Mouse (Mus musculus) heart, embryonic 15.5 days (tissue): ENCODE results near the gene Olfr837. TPM values are rescaled to one million over a fixed set of nuclear protein-coding genes. Genes with fewer than 3 reads are reported as not detected.
"Not testable (repeated sequence)": the region's sequence is repeated elsewhere in the genome, so short reads cannot be mapped to it uniquely, and the experiment has no call there.

Experiments
- ATAC-seq: fragments of 200-750 bp; cut with Nextera tagmentation; replicated peaks from 2 replicates; pipeline ENCODE4 v1.8.0; 2017; ENCODE audit warnings: low read depth, moderate TSS enrichment; ENCODE audit not compliant: insufficient number of reproducible peaks, insufficient read depth, low FRiP score
- H3K27ac ChIP-seq: fragments of 300-500 bp; sonication (generic); 2 replicates; pipeline ENCODE4 v1.5.1; 2015; ENCODE audit warnings: mild to moderate bottlenecking, inconsistent platforms
- H3K27me3 ChIP-seq: fragments of 300-500 bp; sonication (generic); 2 replicates; pipeline ENCODE4 v1.6.1; 2015; ENCODE audit warnings: inconsistent platforms
- H3K36me3 ChIP-seq: fragments of 300-500 bp; sonication (generic); 2 replicates; pipeline ENCODE4 v1.6.1; 2015; ENCODE audit warnings: mild to moderate bottlenecking, inconsistent platforms
- H3K4me1 ChIP-seq: fragments of 300-500 bp; sonication (generic); replicated peaks from 2 replicates; pipeline ENCODE4 v1.6.1; 2015; ENCODE audit warnings: inconsistent platforms
- H3K4me2 ChIP-seq: fragments of 300-500 bp; sonication (generic); 2 replicates; pipeline ENCODE4 v1.6.1; 2015; ENCODE audit warnings: inconsistent platforms, mild to moderate bottlenecking, moderate library complexity
- H3K4me3 ChIP-seq: fragments of 300-500 bp; sonication (generic); 2 replicates; pipeline ENCODE4 v1.5.1; 2015; ENCODE audit warnings: mild to moderate bottlenecking, inconsistent platforms
- H3K9ac ChIP-seq: fragments of 300-500 bp; sonication (generic); 2 replicates; pipeline ENCODE4 v1.6.1; 2015; ENCODE audit warnings: mild to moderate bottlenecking, inconsistent platforms
- H3K9me3 ChIP-seq: fragments of 300-500 bp; sonication (generic); replicated peaks from 2 replicates; pipeline ENCODE4 v1.6.1; 2016; ENCODE audit warnings: inconsistent platforms
- WGBS: fragments of 180-500 bp; shearing (Covaris S2); methylation state at CpG from one replicate; pipeline ENCODE4 v1.1.7; 2015; ENCODE audit warnings: mixed read lengths; 5-methylcytosine and 5-hydroxymethylcytosine counted together
- polyA plus RNA-seq: library from polyadenylated mRNA; unstranded; fragments of >200 nt; fragmentation: Nextera tagmentation; extraction: Ambion mirVana; gene quantifications from 2 replicates; pipeline ENCODE4 v1.2.1, GENCODE M21; 2015

The Olfr837 gene
- polyA plus RNA-seq, result not detected in 2 replicates

DNA sequence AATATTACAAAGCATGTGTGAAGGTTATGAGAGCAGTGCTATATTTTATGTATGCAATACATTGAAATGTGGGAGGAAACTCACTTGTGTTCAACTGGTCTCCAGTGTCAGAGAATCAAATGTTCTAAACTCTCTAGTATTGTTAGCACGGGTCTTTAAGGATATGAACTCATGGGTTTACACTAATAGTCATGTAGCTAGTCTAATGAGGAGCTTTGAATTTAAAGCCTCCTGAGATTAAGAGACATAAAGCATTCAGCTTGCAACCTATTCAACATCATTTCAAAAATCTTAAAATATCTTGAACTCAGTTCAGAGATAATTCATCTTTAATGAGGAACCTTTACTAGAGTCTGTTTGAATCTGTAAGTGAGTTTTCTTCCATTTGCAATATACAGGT lies at the start of gene Olfr837:
Gene Olfr837 (plus strand): TSS at position 301 of the 400 bp plus-strand sequence.
- ATAC-seq, result no peak
- H3K4me1 ChIP-seq, result no peaks in the 10 kb centered on the region
- H3K27me3 ChIP-seq, result no peaks in the 10 kb centered on the region
- H3K4me2 ChIP-seq, result no peak within 1 kb of the TSS
- no peaks in the 10 kb centered on the region for H3K36me3 ChIP-seq
- H3K4me3 ChIP-seq, result no peak within 1 kb of the TSS
- no peak within 1 kb of the TSS for H3K27ac ChIP-seq
- H3K9ac ChIP-seq, result no peak within 1 kb of the TSS
- H3K9me3 ChIP-seq, result 0 out of 2 replicates have a peak, but pooled peaks cover 3% of the 10 kb centered on the region
- 64% methylated on average over 1 of the region's 1 CpGs for WGBS

DNA sequence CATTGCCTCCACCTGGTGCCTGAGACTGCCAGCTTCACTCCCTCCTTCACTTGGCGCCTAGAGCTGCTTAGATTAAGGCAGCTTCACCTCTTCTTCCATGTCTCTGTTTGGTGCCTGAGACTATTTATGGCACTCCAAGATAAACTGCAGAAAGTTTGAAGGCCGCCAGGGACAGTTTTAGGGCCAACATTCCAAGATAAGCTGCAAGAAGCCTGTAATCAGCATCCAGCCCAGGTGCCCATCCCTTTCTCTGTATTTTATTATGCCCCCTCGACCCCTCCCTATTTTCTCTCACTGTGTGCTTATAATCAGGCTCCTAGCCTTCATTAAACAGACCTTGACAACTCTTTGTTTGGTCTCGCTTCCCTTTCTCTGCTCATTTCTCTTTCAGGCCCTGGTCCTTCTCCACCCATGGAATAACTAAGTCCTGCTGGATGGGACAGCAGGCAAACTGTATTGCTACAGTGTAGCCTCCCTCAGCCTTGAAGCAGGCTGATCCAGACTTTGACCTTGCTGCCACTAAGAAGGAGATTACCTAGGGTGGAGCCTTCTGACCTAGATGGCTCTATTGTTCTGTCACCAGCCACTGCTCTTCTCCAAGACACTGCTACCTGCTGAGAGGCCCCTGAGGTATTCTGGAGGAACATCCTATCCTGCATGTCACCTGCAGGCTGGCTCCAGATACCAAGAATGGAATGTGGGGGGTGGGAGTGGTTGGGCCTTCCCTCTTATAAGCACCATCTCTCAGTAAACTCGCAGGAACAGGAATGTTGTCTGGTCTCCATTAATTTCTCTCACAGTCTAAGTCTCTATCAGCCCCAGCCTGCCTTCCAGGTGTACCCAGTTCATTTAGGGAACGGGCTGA lies 43.0 kb upstream of the Olfr837 start:
- not testable (repeated sequence) for H3K9me3 ChIP-seq, H3K9ac ChIP-seq, H3K4me1 ChIP-seq, H3K4me3 ChIP-seq, ATAC-seq, H3K27ac ChIP-seq, H3K36me3 ChIP-seq, H3K27me3 ChIP-seq, H3K4me2 ChIP-seq
- WGBS, result 42% methylated on average over 6 of the region's 6 CpGs

DNA sequence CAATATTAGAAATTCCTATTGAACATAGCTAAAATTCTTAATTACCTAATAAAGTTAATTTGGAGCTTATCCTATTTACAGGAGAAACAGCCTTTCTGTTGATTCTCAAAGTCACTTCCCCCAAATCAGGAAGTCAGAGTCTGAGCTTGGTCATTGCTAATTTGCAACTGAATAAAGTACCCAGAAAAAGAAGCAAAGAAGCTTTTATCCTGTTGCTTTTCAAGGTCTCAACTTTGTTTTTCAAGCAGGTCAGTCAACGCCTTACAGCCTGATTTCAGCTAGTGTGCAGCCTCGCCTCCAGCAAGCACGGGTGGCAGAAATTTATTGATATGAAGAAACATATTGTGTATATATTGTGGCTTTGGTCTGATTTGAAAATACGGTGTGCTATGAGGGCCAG lies 38.8 kb upstream of the Olfr837 start:
- Histone ChIP-seq H3K36me3 (no peaks in the 10 kb centered on the region), H3K9ac (no peak overlapping the region), H3K4me2 (no peak overlapping the region), H3K4me1 (no peaks in the 10 kb centered on the region), H3K9me3 (no peaks in the 10 kb centered on the region), H3K4me3 (no peak overlapping the region), H3K27me3 (no peaks in the 10 kb centered on the region), H3K27ac (no peak overlapping the region)
- WGBS, result 87% methylated on average over 4 of the region's 4 CpGs
- no peak for ATAC-seq

DNA sequence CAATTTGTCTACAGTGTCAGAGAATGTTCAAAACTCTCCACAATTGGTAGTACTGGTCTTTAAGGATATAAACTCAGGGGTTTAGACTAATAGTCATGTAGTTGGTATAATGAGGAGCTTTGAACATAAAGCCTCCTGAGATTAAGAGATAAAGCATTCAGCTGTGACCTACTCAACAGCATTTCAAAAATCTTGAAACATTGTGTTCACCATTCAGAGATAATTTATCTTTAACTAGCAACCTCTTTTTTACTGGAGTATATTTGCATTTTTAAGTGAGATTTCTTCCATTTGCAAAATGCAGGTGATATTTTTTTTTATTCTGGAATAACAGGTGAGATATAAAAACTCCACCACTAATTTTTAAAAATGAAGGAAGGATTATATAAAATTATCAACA lies 16.0 kb upstream of the Olfr837 start, which contains the start of gene Olfr836:
Gene Olfr836 (plus strand): TSS at position 301 of the 400 bp plus-strand sequence.
- no peak within 1 kb of the TSS for H3K27ac ChIP-seq
- no peaks in the 10 kb centered on the region for H3K36me3 ChIP-seq
- no peak within 1 kb of the TSS for H3K4me2 ChIP-seq
- H3K9ac ChIP-seq, result no peak within 1 kb of the TSS
- ATAC-seq, result no peak
- no peaks in the 10 kb centered on the region for H3K9me3 ChIP-seq
- H3K4me3 ChIP-seq, result no peak within 1 kb of the TSS
- no peaks in the 10 kb centered on the region for H3K27me3 ChIP-seq
- no peaks in the 10 kb centered on the region for H3K4me1 ChIP-seq

DNA sequence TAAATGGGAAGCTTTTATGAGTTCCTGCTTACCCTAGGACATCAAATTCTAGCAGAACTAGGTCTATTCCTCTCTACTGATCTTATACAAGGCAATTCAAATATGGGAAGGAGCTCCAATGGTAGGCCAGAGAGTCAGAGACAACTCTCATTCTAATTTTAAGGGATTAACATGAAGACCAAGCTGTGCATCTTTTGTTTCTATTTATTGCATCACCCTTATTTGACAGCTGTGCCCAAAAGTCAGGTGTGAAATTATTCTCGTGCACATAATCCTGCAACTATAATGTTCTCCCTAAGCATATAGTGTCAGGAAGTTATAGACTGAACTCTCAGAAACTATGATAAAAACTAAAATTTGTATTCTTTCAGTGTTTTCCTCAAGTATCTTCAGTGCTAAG lies 41.1 kb downstream of the Olfr837 start, which contains the start of gene Olfr839-ps1:
Gene Olfr839-ps1 (minus strand): TSS at position 101 of the 400 bp plus-strand sequence.
- no peaks in the 10 kb centered on the region for H3K27me3 ChIP-seq
- no peak within 1 kb of the TSS for H3K4me3 ChIP-seq
- WGBS, result 73% methylated on average over 1 of the region's 1 CpGs
- no peak within 1 kb of the TSS for H3K27ac ChIP-seq
- no peaks in the 10 kb centered on the region for H3K9me3 ChIP-seq
- no peaks in the 10 kb centered on the region for H3K4me1 ChIP-seq
- no peak for ATAC-seq
- no peak within 1 kb of the TSS for H3K9ac ChIP-seq
- no peak within 1 kb of the TSS for H3K4me2 ChIP-seq
- no peaks in the 10 kb centered on the region for H3K36me3 ChIP-seq

Other genes starting within 250 kb of the Olfr837 start
- gene Olfr832, start 199.2 kb upstream of the Olfr837 start, polyA plus RNA-seq, result not detected in 2 replicates
- not detected in 2 replicates for gene Olfr834, start 148.3 kb upstream of the Olfr837 start, polyA plus RNA-seq
- gene Olfr835, start 103.6 kb upstream of the Olfr837 start, polyA plus RNA-seq, result not detected in 2 replicates
- gene Olfr836, start 15.9 kb upstream of the Olfr837 start, polyA plus RNA-seq, result not detected in 2 replicates
- not detected in 2 replicates for gene Olfr839-ps1, start 41.0 kb downstream of the Olfr837 start, polyA plus RNA-seq
- not detected in 2 replicates for gene Olfr843, start 115.7 kb downstream of the Olfr837 start, polyA plus RNA-seq
- gene Olfr844, start 180.0 kb downstream of the Olfr837 start, polyA plus RNA-seq, result not detected in 2 replicates
- not detected in 2 replicates for gene Olfr845, start 200.1 kb downstream of the Olfr837 start, polyA plus RNA-seq
- not detected in 2 replicates for gene Olfr846, start 227.7 kb downstream of the Olfr837 start, polyA plus RNA-seq
- not detected in 2 replicates for gene Olfr847, start 242.4 kb downstream of the Olfr837 start, polyA plus RNA-seq